In genomic region chr14:57889541-57890010, GRCm38 (mm10) we compare ENCODE assay signal across 8 mouse cellular contexts. TPM values are rescaled to one million over a fixed set of nuclear protein-coding genes. Genes with fewer than 3 reads are reported as not detected.
DNase-seq lines count a peak whose midpoint lies in the region; ATAC-seq and TF ChIP-seq lines count a peak whose summit lies in the region.

No protein-coding gene starts in this region.

- TF ChIP-seq POLR2A in spleen, adult 2 months (IDR thresholded peaks at IDR 0.05; ENCODE audit: low read depth, low read length), result no peak

- peaks cover 10% of the 10 kb centered on the region for H3K4me1 ChIP-seq in spleen, adult 2 months (ENCODE audit: control insufficient read depth, insufficient read depth, insufficient read length)
- peaks cover 22% of the 10 kb centered on the region for H3K4me1 ChIP-seq in forebrain, embryonic 15.5 days
- peaks cover 44% of the 10 kb centered on the region for H3K4me1 ChIP-seq in megakaryocyte, embryonic 14.5 days

- H3K36me3 ChIP-seq in spleen, adult 2 months (ENCODE audit: control insufficient read depth, insufficient read depth, low read length), result no peaks in the 10 kb centered on the region
- no peaks in the 10 kb centered on the region for H3K36me3 ChIP-seq in forebrain, embryonic 15.5 days
- H3K36me3 ChIP-seq in megakaryocyte, embryonic 14.5 days (replicated peaks; ENCODE audit: low read length), result peaks cover 5% of the 10 kb centered on the region

- H3K4me2 ChIP-seq in forebrain, embryonic 15.5 days (replicated peaks), result peak overlapping the region; percentile 50

- no peaks in the 10 kb centered on the region for H3K9me3 ChIP-seq in forebrain, embryonic 15.5 days
- peaks cover 5% of the 10 kb centered on the region for H3K9me3 ChIP-seq in megakaryocyte, embryonic 14.5 days

- no peaks in the 10 kb centered on the region for H3K27me3 ChIP-seq in spleen, adult 2 months (ENCODE audit: control insufficient read depth, insufficient read depth, low read length)
- H3K27me3 ChIP-seq in forebrain, embryonic 15.5 days, result no peaks in the 10 kb centered on the region
- no peaks in the 10 kb centered on the region for H3K27me3 ChIP-seq in megakaryocyte, embryonic 14.5 days (replicated peaks)

- H3K4me3 ChIP-seq in spleen, adult 2 months (ENCODE audit: extremely low read depth, insufficient read depth, insufficient read length), result peak overlapping the region; percentile 99
- H3K4me3 ChIP-seq in forebrain, embryonic 15.5 days, result peak overlapping the region; percentile 93
- peak overlapping the region; percentile 100 for H3K4me3 ChIP-seq in megakaryocyte, embryonic 14.5 days (replicated peaks)

- peak overlapping the region; percentile 88 for H3K9ac ChIP-seq in forebrain, embryonic 15.5 days (replicated peaks)

- peak; percentile 27 for ATAC-seq in forebrain, embryonic 15.5 days (replicated peaks)

- no peak for TF ChIP-seq CTCF in spleen, adult 2 months (IDR thresholded peaks at IDR 0.05; ENCODE audit: extremely low read depth, insufficient read depth, insufficient read length, insufficient replicate concordance)

- peak; percentile 18 for DNase-seq in adrenal gland, postnatal 25 days
- DNase-seq in adrenal gland, postnatal 4 days (ENCODE audit: low spot score in 2 of 2), result no peak
- peak in 1 of 2 experiments; percentile 58 for DNase-seq in spleen, adult 2 months (ENCODE audit: low read depth in 1 of 2, low spot score in 2 of 2)
- DNase-seq in spleen, adult 18-20 months, result no peak
- DNase-seq in kidney, postnatal 10 days, result peak; percentile 65
- peak; percentile 53 to 56 for DNase-seq in thymus, postnatal 10 days (ENCODE audit: low spot score in 2 of 2)

- H3K27ac ChIP-seq in spleen, adult 2 months (ENCODE audit: insufficient read depth, low read length), result peak overlapping the region; percentile 85
- peak overlapping the region; percentile 85 for H3K27ac ChIP-seq in forebrain, embryonic 15.5 days (replicated peaks)

- under 1% methylated on average over 35 of the region's 37 CpGs for WGBS in spleen, adult 2 months
- WGBS in forebrain, embryonic 15.5 days, result under 1% methylated on average over 35 of the region's 37 CpGs

RNA-seq across cellular contexts. Expression of gene Zdhhc20, which starts 0.5 kb away (rescaled TPM):
- 40.1 and 57.4 TPM in 2 replicates for total RNA-seq in adrenal gland, postnatal 25 days (2021)
- 10 to 100 TPM; 53.8 to 61.9 TPM for total RNA-seq in adrenal gland, postnatal 4 days (2021)
- polyA plus RNA-seq in spleen, adult 2 months (2012; rRNA removed), result 4.3 and 5.1 TPM in 2 replicates
- 46.7 and 50.8 TPM in 2 replicates for polyA plus RNA-seq in forebrain, embryonic 15.5 days (2015; fragmentation: Nextera tagmentation; extraction: Ambion mirVana)
- polyA plus RNA-seq in megakaryocyte, embryonic 14.5 days (2012; ENCODE audit: insufficient read depth, low replicate concordance), result 0.58 TPM in 1 of 2 replicates, not detected in the other

Comparison
In these comparisons a context has a peak if more than half of its experiments do, and no peak if none do; other contexts are left out.
1. DNase-seq: peak in adrenal gland, postnatal 25 days (single experiment), kidney, postnatal 10 days (single experiment) and thymus, postnatal 10 days (2 of 2); none in adrenal gland, postnatal 4 days (0 of 2) and spleen, adult 18-20 months (0 of 2).
2. Peak in every context shown above with its lines, with median percentiles within 50 percentile points of each other: H3K4me3 ChIP-seq.